Comparison of ENCODE assay signal across 26 mouse cellular contexts in genomic region chr11:103043982-103044381, GRCm38 (mm10). TPM values are rescaled to one million over a fixed set of nuclear protein-coding genes. Genes with fewer than 3 reads are reported as not detected.
DNase-seq lines count a peak whose midpoint lies in the region; ATAC-seq and TF ChIP-seq lines count a peak whose summit lies in the region.
"Had no signal": no experiment of that assay in that cellular context is flagged by ENCODE, and none has a peak within 500 bp of the region (broad histone marks: within the 10 kb centered on the region; RNA-seq: fewer than 3 reads in every experiment).

No protein-coding gene starts in this region.

- WGBS in hindbrain, embryonic 12.5 days: 100% methylated on average over 3 of the region's 3 CpGs

- TF ChIP-seq CTCF in layer of hippocampus, adult 2 months (conservative IDR thresholded peaks at IDR 0.05): no peak

- H3K9me3 ChIP-seq in hindbrain, embryonic 12.5 days (replicated peaks): no peaks in the 10 kb centered on the region
- H3K9me3 ChIP-seq: embryonic facial prominence, embryonic 10.5 days; embryonic facial prominence, embryonic 12.5 days; forebrain, embryonic 13.5 days; forebrain, embryonic 15.5 days; G1E had no signal

- no peaks in the 10 kb centered on the region for H3K4me1 ChIP-seq in hindbrain, embryonic 12.5 days
- H3K4me1 ChIP-seq: embryonic facial prominence, embryonic 10.5 days; embryonic facial prominence, embryonic 12.5 days; forebrain, embryonic 13.5 days had no signal

- H3K4me3 ChIP-seq in layer of hippocampus, adult 2 months: no peak overlapping the region
- H3K4me3 ChIP-seq in hindbrain, embryonic 12.5 days: no peak overlapping the region
- H3K4me3 ChIP-seq: embryonic facial prominence, embryonic 10.5 days; embryonic facial prominence, embryonic 12.5 days; forebrain, embryonic 13.5 days; forebrain, embryonic 15.5 days had no signal

- H3K36me3 ChIP-seq in hindbrain, embryonic 12.5 days: peaks cover 48% of the 10 kb centered on the region

- no peak for ATAC-seq in hindbrain, embryonic 12.5 days (ENCODE audit: low FRiP score)
- ATAC-seq: activated CD4-positive, CD25-positive, alpha-beta regulatory T cell, adult 4 months; CD4-positive, CD25-positive, alpha-beta regulatory T cell, adult 4 months; forebrain, embryonic 13.5 days; forebrain, embryonic 15.5 days; forebrain, postnatal 0 days; Patski had no signal

- no peak overlapping the region for H3K4me2 ChIP-seq in hindbrain, embryonic 12.5 days (replicated peaks)
- H3K4me2 ChIP-seq: embryonic facial prominence, embryonic 12.5 days; forebrain, embryonic 13.5 days; forebrain, embryonic 15.5 days had no signal

- H3K27ac ChIP-seq in layer of hippocampus, adult 2 months: peak overlapping the region; percentile 83; the same call in 1 of the 2 replicates
- H3K27ac ChIP-seq in hindbrain, embryonic 12.5 days: no peak overlapping the region
- H3K27ac ChIP-seq: embryonic facial prominence, embryonic 10.5 days; embryonic facial prominence, embryonic 12.5 days; forebrain, embryonic 13.5 days; forebrain, embryonic 15.5 days had no signal

- no peak overlapping the region for H3K9ac ChIP-seq in hindbrain, embryonic 12.5 days
- H3K9ac ChIP-seq: embryonic facial prominence, embryonic 12.5 days; forebrain, embryonic 13.5 days; forebrain, embryonic 15.5 days; forebrain, postnatal 0 days had no signal

- no peak for DNase-seq in layer of hippocampus, adult 2 months (ENCODE audit: low spot score in 2 of 2)
- DNase-seq in layer of hippocampus, postnatal 10 days (ENCODE audit: low spot score in 2 of 2): no peak
- DNase-seq in ES-CJ7 (ENCODE audit: low read depth, low spot score) (peak; percentile 52), R1 (ENCODE audit: low read depth, low spot score) (peak; percentile 39)
- DNase-seq in ovary, postnatal 14 days (ENCODE audit: low spot score): no peak
- DNase-seq in spleen, postnatal 4 days (ENCODE audit: low spot score in 2 of 2): no peak
- DNase-seq: adrenal gland, adult 8-10 months; adrenal gland, postnatal 14 days; adrenal gland, postnatal 36 days; B cell, adult 2 months; cerebellum, adult 11-12 months; cerebellum, adult 2 months; cerebellum, adult 9-10 months; cerebellum, postnatal 10 days; cerebellum, postnatal 25 days; forebrain, postnatal 0 days had no signal

- H3K27me3 ChIP-seq in hindbrain, embryonic 12.5 days: no peaks in the 10 kb centered on the region
- H3K27me3 ChIP-seq: CH12.LX; embryonic facial prominence, embryonic 12.5 days; forebrain, embryonic 13.5 days; forebrain, embryonic 15.5 days; Patski had no signal

RNA-seq across cellular contexts. Expression of gene Dcakd, which starts 15.8 kb away (rescaled TPM):
- 10 to 100 TPM; 77.1 to 80.3 TPM for total RNA-seq in layer of hippocampus, adult 2 months (2021)
- total RNA-seq in layer of hippocampus, postnatal 10 days (2021): 100 to 1,000 TPM; 117 to 118 TPM
- 160 and 161 TPM in 2 replicates for polyA plus RNA-seq in hindbrain, embryonic 12.5 days (2016; fragmentation: Nextera tagmentation; extraction: Ambion mirVana)

RNA-seq across cellular contexts. Expression of gene Nmt1, which starts 16.0 kb away (rescaled TPM):
- total RNA-seq in layer of hippocampus, adult 2 months (2021): 100 to 1,000 TPM; 169 to 173 TPM
- 10 to 100 TPM; 79.7 to 87.3 TPM for total RNA-seq in layer of hippocampus, postnatal 10 days (2021)
- polyA plus RNA-seq in hindbrain, embryonic 12.5 days (2016; fragmentation: Nextera tagmentation; extraction: Ambion mirVana): 38.6 and 40.3 TPM in 2 replicates

RNA-seq across cellular contexts. Expression of gene Plcd3, which starts 57.5 kb away (rescaled TPM):
- 10 to 100 TPM in 1 of 2 experiments, 1 to 10 TPM in 1; 9.3 to 10.2 TPM for total RNA-seq in layer of hippocampus, adult 2 months (2021)
- 10 to 100 TPM; 13.4 to 13.7 TPM for total RNA-seq in layer of hippocampus, postnatal 10 days (2021)
- polyA plus RNA-seq in hindbrain, embryonic 12.5 days (2016; fragmentation: Nextera tagmentation; extraction: Ambion mirVana): 1.6 and 1.7 TPM in 2 replicates
- polyA plus RNA-seq: G1E had no signal

RNA-seq across cellular contexts. Expression of gene Acbd4, which starts 57.5 kb away (rescaled TPM):
- 10 to 100 TPM; 87.1 to 91.0 TPM for total RNA-seq in layer of hippocampus, adult 2 months (2021)
- total RNA-seq in layer of hippocampus, postnatal 10 days (2021): 10 to 100 TPM; 63.1 to 66.1 TPM
- 7.0 and 8.3 TPM in 2 replicates for polyA plus RNA-seq in hindbrain, embryonic 12.5 days (2016; fragmentation: Nextera tagmentation; extraction: Ambion mirVana)

Comparison
In these comparisons a context has a peak if more than half of its experiments do, and no peak if none do; other contexts are left out.
1. DNase-seq: peak in ES-CJ7 (single experiment) and R1 (single experiment); none in layer of hippocampus, adult 2 months (0 of 2), layer of hippocampus, postnatal 10 days (0 of 2), ovary, postnatal 14 days (single experiment) and spleen, postnatal 4 days (0 of 2).